Mouse (Mus musculus): ENCODE data around the gene Gtpbp1. TPM values are rescaled to one million over a fixed set of nuclear protein-coding genes. Genes with fewer than 3 reads are reported as not detected.

Gene Gtpbp1
- polyA plus RNA-seq, 1 experiment from 2014 or later = 23.7 TPM

DNA sequence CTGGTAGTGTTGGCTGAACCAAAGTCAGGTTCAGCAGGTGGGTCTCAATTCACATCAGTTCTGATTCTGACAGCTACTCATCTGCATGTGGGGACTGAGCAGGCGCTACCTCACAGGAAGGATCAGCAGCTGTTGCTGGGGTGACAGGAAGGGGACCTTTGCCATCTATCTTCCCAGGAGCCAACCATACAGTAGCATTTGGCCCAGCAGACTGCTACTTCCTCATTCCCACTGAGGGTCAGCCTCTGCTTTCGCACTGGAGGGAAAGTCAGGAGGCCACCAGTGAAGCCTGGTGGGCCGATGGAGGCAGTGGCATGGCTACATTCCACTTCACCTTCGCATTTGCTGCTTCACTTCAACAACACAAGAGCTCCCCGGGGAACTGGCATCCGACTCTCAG is 77.7 kb downstream of the Gtpbp1 start:
- Histone ChIP-seq H3K9me3 (replicated peaks) (no peaks in the 10 kb centered on the region), H3K4me2 (no peak overlapping the region), H3K36me3 (0 out of 2 replicates have a peak, but pooled peaks cover under 1% of the 10 kb centered on the region), H3K27me3 (no peaks in the 10 kb centered on the region), H3K4me1 (replicated peaks) (peaks cover 69% of the 10 kb centered on the region), H3K4me3 (no peak overlapping the region), H3K27ac (no peak overlapping the region; the same call in 1 of the 2 replicates), H3K9ac (no peak overlapping the region; the same call in 1 of the 2 replicates)
- no peak for ATAC-seq (replicated peaks; ENCODE audit: insufficient number of reproducible peaks, insufficient read depth, low FRiP score, low read depth)
- 50% methylated on average over 6 of the region's 6 CpGs for WGBS

DNA sequence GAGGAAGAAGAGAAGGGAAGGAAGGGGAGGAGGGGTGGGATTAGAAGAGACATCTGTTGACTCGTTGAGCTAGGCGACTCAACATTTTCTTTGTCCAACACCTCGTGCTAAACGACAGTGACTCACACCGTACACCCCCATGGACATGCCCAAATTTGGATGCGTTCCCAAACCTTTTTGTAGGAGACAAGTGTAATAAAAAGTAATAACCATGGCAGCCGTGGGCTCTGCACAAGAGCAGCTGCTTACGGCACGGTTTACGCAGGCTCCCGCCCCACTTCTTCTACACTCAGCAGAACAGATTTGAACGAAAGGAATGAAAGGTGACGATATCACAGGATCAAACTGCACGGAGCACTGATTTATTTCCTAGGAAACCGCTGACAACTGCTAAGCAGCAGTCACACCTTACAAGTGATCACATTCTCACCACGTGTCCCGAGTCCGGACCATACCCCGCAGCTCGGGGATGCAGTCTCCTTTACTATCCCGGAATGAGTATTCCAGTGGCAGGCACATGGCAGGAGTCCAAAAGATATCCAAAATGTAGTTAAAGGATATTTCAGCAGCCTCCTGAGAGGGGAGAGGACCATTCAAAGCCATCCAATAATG is 80.1 kb downstream of the Gtpbp1 start:
- Histone ChIP-seq H3K27me3 (no peaks in the 10 kb centered on the region), H3K9me3 (replicated peaks) (no peaks in the 10 kb centered on the region), H3K9ac (no peak overlapping the region), H3K27ac (no peak overlapping the region), H3K4me2 (no peak overlapping the region), H3K4me3 (no peak overlapping the region), H3K36me3 (no peaks in the 10 kb centered on the region), H3K4me1 (replicated peaks) (peaks cover 68% of the 10 kb centered on the region)
- ATAC-seq (replicated peaks; ENCODE audit: insufficient number of reproducible peaks, insufficient read depth, low FRiP score, low read depth) = no peak
- 50% methylated on average over 21 of the region's 21 CpGs for WGBS

Other genes starting within 250 kb of the Gtpbp1 start
- 74.9 and 81.9 TPM in 2 replicates for gene Csnk1e, start 235.3 kb upstream of the Gtpbp1 start, polyA plus RNA-seq (2015; fragmentation: Nextera tagmentation; extraction: Ambion mirVana)
- 0.20 and 0.34 TPM in 2 replicates for gene Kcnj4, start 185.6 kb upstream of the Gtpbp1 start, polyA plus RNA-seq (2015; fragmentation: Nextera tagmentation; extraction: Ambion mirVana)
- gene Kdelr3, start 174.4 kb upstream of the Gtpbp1 start, polyA plus RNA-seq (2015; fragmentation: Nextera tagmentation; extraction: Ambion mirVana) = 62.9 and 83.1 TPM in 2 replicates
- gene Ddx17, start 144.1 kb upstream of the Gtpbp1 start, polyA plus RNA-seq (2015; fragmentation: Nextera tagmentation; extraction: Ambion mirVana) = 28.5 and 34.2 TPM in 2 replicates
- gene Dmc1, start 85.7 kb upstream of the Gtpbp1 start, polyA plus RNA-seq (2015; fragmentation: Nextera tagmentation; extraction: Ambion mirVana) = 1.3 and 1.5 TPM in 2 replicates
- 0.39 and 0.81 TPM in 2 replicates for gene Fam227a, start 31.9 kb upstream of the Gtpbp1 start, polyA plus RNA-seq (2015; fragmentation: Nextera tagmentation; extraction: Ambion mirVana)
- gene Cby1, start 31.6 kb upstream of the Gtpbp1 start, polyA plus RNA-seq (2015; fragmentation: Nextera tagmentation; extraction: Ambion mirVana) = 51.0 and 52.5 TPM in 2 replicates
- gene Tomm22, start 20.0 kb upstream of the Gtpbp1 start, polyA plus RNA-seq (2015; fragmentation: Nextera tagmentation; extraction: Ambion mirVana) = 218 and 234 TPM in 2 replicates
- gene Josd1, start 2.9 kb upstream of the Gtpbp1 start, polyA plus RNA-seq (2015; fragmentation: Nextera tagmentation; extraction: Ambion mirVana) = 20.6 and 24.5 TPM in 2 replicates
- gene Sun2, start 51.7 kb downstream of the Gtpbp1 start, polyA plus RNA-seq (2015; fragmentation: Nextera tagmentation; extraction: Ambion mirVana) = 4.7 and 6.2 TPM in 2 replicates
- 37.2 and 46.0 TPM in 2 replicates for gene Dnal4, start 87.0 kb downstream of the Gtpbp1 start, polyA plus RNA-seq (2015; fragmentation: Nextera tagmentation; extraction: Ambion mirVana)
- 1.8 and 3.6 TPM in 2 replicates for gene Nptxr, start 113.9 kb downstream of the Gtpbp1 start, polyA plus RNA-seq (2015; fragmentation: Nextera tagmentation; extraction: Ambion mirVana)
- gene Npcd, start 143.4 kb downstream of the Gtpbp1 start, polyA plus RNA-seq (2015; fragmentation: Nextera tagmentation; extraction: Ambion mirVana) = 0.27 TPM in 1 of 2 replicates, not detected in the other
- gene Cbx6, start 143.8 kb downstream of the Gtpbp1 start, polyA plus RNA-seq (2015; fragmentation: Nextera tagmentation; extraction: Ambion mirVana) = 52.1 and 65.7 TPM in 2 replicates
- gene Apobec3, start 200.8 kb downstream of the Gtpbp1 start, polyA plus RNA-seq (2015; fragmentation: Nextera tagmentation; extraction: Ambion mirVana) = 13.8 and 36.7 TPM in 2 replicates